Mouse (Mus musculus) G1E (cell line): ENCODE measurements at regions not wholly inside any gene's neighbourhood (a gene's known extent, or its start where the extent isn't known, plus 50 kb on each side); places are given as distances from the start of the nearest gene placed in this dataset.

ENCODE experiments used
- CTCF ChIP-seq: IDR thresholded peaks from 2 replicates; pipeline ENCODE4 v1.5.1; 2012; ENCODE audit warnings: low read depth, low read length, inconsistent platforms, mixed read lengths
- GATA1 ChIP-seq: IDR thresholded peaks from 2 replicates; pipeline ENCODE4 v1.6.1; 2012; ENCODE audit warnings: borderline replicate concordance, low read length, inconsistent platforms, mixed read lengths
- GATA2 ChIP-seq: IDR thresholded peaks from 2 replicates; pipeline ENCODE4 v1.6.1; 2012; ENCODE audit warnings: low read depth, low read length, inconsistent platforms, borderline replicate concordance
- POLR2AphosphoS5 ChIP-seq: IDR thresholded peaks from 2 replicates; pipeline ENCODE4 v1.6.1; 2012; ENCODE audit warnings: low read depth, low read length, inconsistent platforms; ENCODE audit not compliant: insufficient replicate concordance
- TAL1 ChIP-seq: conservative IDR thresholded peaks from 2 replicates; pipeline ENCODE4 v1.6.1; 2012; ENCODE audit warnings: low read depth, low read length, inconsistent platforms, mixed read lengths

- TF ChIP-seq CTCF (no peak), GATA1 (no peak), GATA2 (no peak), POLR2AphosphoS5 (no peak), TAL1 (no peak)
These were observed 226.3 kb downstream of the Ahr start for GRCm38 (mm10) chr12:35308537-35308936.
